Mouse (Mus musculus) embryonic facial prominence, embryonic 14.5 days (tissue): ENCODE measurements around the gene Mertk. TPM values are rescaled to one million over a fixed set of nuclear protein-coding genes. Genes with fewer than 3 reads are reported as not detected.

Experiments used
- ATAC-seq: fragments of 200-750 bp; cut with Nextera tagmentation; 2 replicates; pipeline ENCODE4 v1.8.0; 2017; ENCODE audit warnings: low read depth, moderate number of reproducible peaks, moderate TSS enrichment
- DNase-seq: peaks from one replicate; pipeline ENCODE4 v3.0.0-alpha.2; 2015; ENCODE audit warnings: low spot score
- H3K27ac ChIP-seq: fragments of 300-500 bp; sonication (generic); replicated peaks from 2 replicates; pipeline ENCODE4 v1.5.1; 2014; ENCODE audit warnings: low read depth, mild to moderate bottlenecking, low read length, moderate library complexity
- H3K27me3 ChIP-seq: fragments of 300-500 bp; sonication (generic); replicated peaks from 2 replicates; pipeline ENCODE4 v1.6.1; 2014; ENCODE audit warnings: low read length; ENCODE audit not compliant: control insufficient read depth, insufficient read depth
- H3K36me3 ChIP-seq: fragments of 300-500 bp; sonication (generic); 2 replicates; pipeline ENCODE4 v1.6.1; 2014; ENCODE audit warnings: low read length, mixed read lengths; ENCODE audit not compliant: control insufficient read depth, insufficient read depth
- H3K4me1 ChIP-seq: fragments of 300-500 bp; sonication (generic); 2 replicates; pipeline ENCODE4 v1.6.1; 2014; ENCODE audit warnings: antibody characterized with exemption, low read length; ENCODE audit not compliant: control insufficient read depth, insufficient read depth
- H3K4me2 ChIP-seq: fragments of 300-500 bp; sonication (generic); 2 replicates; pipeline ENCODE4 v1.6.1; 2014; ENCODE audit warnings: low read depth, mild to moderate bottlenecking, low read length, moderate library complexity, mixed read lengths
- H3K4me3 ChIP-seq: fragments of 300-500 bp; sonication (generic); 2 replicates; pipeline ENCODE4 v1.5.1; 2014; ENCODE audit warnings: low read depth, mild to moderate bottlenecking, low read length
- H3K9ac ChIP-seq: fragments of 300-500 bp; sonication (generic); 2 replicates; pipeline ENCODE4 v1.6.1; 2014; ENCODE audit warnings: low read depth, mild to moderate bottlenecking, low read length, moderate library complexity, mixed read lengths
- H3K9me3 ChIP-seq: fragments of 300-500 bp; sonication (generic); 2 replicates; pipeline ENCODE4 v1.6.1; 2016; ENCODE audit warnings: low read length; ENCODE audit not compliant: control insufficient read depth
- WGBS: fragments of 180-500 bp; shearing (Covaris S2); extraction: QIAGEN DNeasy Blood & Tissue Kit; methylation state at CpG from one replicate; pipeline ENCODE4 v1.1.7; 2014; 5-methylcytosine and 5-hydroxymethylcytosine counted together
- polyA plus RNA-seq: library from polyadenylated mRNA; unstranded; fragments of >200 nt; fragmentation: Nextera tagmentation; extraction: Ambion mirVana; gene quantifications from 2 replicates; pipeline ENCODE4 v1.2.1, GENCODE M21; 2014

The Mertk gene
- polyA plus RNA-seq, 1 experiment from 2014 or later = 9.6 TPM

- 92% methylated on average over 5 of the region's 5 CpGs for WGBS
Observed at GRCm38 (mm10) chr2:128823893-128824292, 125.1 kb downstream of the Mertk start.

GRCm38 (mm10) chr2:128827787-128828186, 129.0 kb downstream of the Mertk start:
- 100% methylated on average over 1 of the region's 1 CpGs for WGBS
- ATAC-seq = no peak
- no peak overlapping the region for H3K4me3 ChIP-seq
- peaks cover 57% of the 10 kb centered on the region for H3K36me3 ChIP-seq
- H3K9ac ChIP-seq = no peak overlapping the region
- no peaks in the 10 kb centered on the region for H3K27me3 ChIP-seq
- H3K4me2 ChIP-seq = no peak overlapping the region
- H3K9me3 ChIP-seq = no peaks in the 10 kb centered on the region
- no peaks in the 10 kb centered on the region for H3K4me1 ChIP-seq
- DNase-seq = no peak
- no peak overlapping the region for H3K27ac ChIP-seq

More at GRCm38 (mm10) chr2:128823893-128824292, 125.1 kb downstream of the Mertk start:
- no peak overlapping the region for H3K27ac ChIP-seq
- no peak overlapping the region for H3K4me3 ChIP-seq
- H3K36me3 ChIP-seq = peaks cover 30% of the 10 kb centered on the region
- no peak for ATAC-seq
- no peak overlapping the region for H3K4me2 ChIP-seq
- 0 out of 2 replicates have a peak, but pooled peaks cover 6% of the 10 kb centered on the region for H3K4me1 ChIP-seq
- H3K9me3 ChIP-seq = no peaks in the 10 kb centered on the region
- no peak for DNase-seq
- no peaks in the 10 kb centered on the region for H3K27me3 ChIP-seq
- no peak overlapping the region for H3K9ac ChIP-seq

GRCm38 (mm10) chr2:128832611-128833010, 133.9 kb downstream of the Mertk start:
- peaks cover 70% of the 10 kb centered on the region for H3K36me3 ChIP-seq
- H3K4me1 ChIP-seq = no peaks in the 10 kb centered on the region
- DNase-seq (no peak), ATAC-seq (no peak)
- H3K27ac ChIP-seq = no peak overlapping the region
- 80% methylated on average over 3 of the region's 3 CpGs for WGBS
- no peak overlapping the region for H3K4me3 ChIP-seq
- H3K27me3 ChIP-seq = no peaks in the 10 kb centered on the region
- H3K9me3 ChIP-seq = no peaks in the 10 kb centered on the region
- H3K9ac ChIP-seq = no peak overlapping the region
- no peak overlapping the region for H3K4me2 ChIP-seq

- Histone ChIP-seq H3K36me3 (peaks cover 70% of the 10 kb centered on the region), H3K27me3 (no peaks in the 10 kb centered on the region), H3K4me2 (no peak overlapping the region), H3K27ac (no peak overlapping the region), H3K4me3 (no peak overlapping the region), H3K9ac (no peak overlapping the region), H3K4me1 (no peaks in the 10 kb centered on the region), H3K9me3 (no peaks in the 10 kb centered on the region)
- no peak for DNase-seq
- no peak for ATAC-seq
- 92% methylated on average over 2 of the region's 2 CpGs for WGBS
Observed at GRCm38 (mm10) chr2:128833035-128833434, 134.3 kb downstream of the Mertk start.

- H3K4me3 ChIP-seq = no peak overlapping the region
- no peaks in the 10 kb centered on the region for H3K27me3 ChIP-seq
- peaks cover 73% of the 10 kb centered on the region for H3K36me3 ChIP-seq
- H3K27ac ChIP-seq = no peak overlapping the region
- no peaks in the 10 kb centered on the region for H3K4me1 ChIP-seq
- no peak overlapping the region for H3K9ac ChIP-seq
- DNase-seq (no peak), ATAC-seq (no peak)
- WGBS = 94% methylated on average over 2 of the region's 2 CpGs
- H3K9me3 ChIP-seq = no peaks in the 10 kb centered on the region
- no peak overlapping the region for H3K4me2 ChIP-seq
Observed at GRCm38 (mm10) chr2:128833435-128833834, 134.7 kb downstream of the Mertk start.

DNA sequence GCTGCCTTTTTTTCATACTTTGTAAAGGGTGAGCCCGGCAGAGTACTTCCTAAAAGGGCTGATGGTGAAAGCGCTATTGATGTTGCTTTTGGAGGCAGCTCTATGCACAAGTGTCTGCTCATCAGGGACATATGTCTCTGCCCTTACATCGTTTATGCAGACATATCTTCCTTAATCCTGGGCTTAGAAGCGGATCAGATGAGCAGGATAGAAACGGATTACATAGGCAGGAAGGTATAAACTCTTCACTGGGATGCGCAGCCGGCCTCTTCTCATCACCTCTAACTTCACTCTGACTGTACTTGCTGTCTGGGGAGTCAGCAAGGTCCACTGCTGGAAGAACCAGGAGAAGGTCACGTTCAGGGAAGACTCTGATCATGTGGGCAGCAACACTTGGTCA, 138.8 kb downstream of the Mertk start:
- no peaks in the 10 kb centered on the region for H3K4me1 ChIP-seq
- H3K4me3 ChIP-seq = no peak overlapping the region
- H3K27me3 ChIP-seq = no peaks in the 10 kb centered on the region
- 88% methylated on average over 8 of the region's 8 CpGs for WGBS
- H3K27ac ChIP-seq = no peak overlapping the region
- no peaks in the 10 kb centered on the region for H3K9me3 ChIP-seq
- no peak for DNase-seq
- no peak overlapping the region for H3K4me2 ChIP-seq
- H3K36me3 ChIP-seq = peaks cover 79% of the 10 kb centered on the region
- ATAC-seq = no peak
- H3K9ac ChIP-seq = no peak overlapping the region

DNA sequence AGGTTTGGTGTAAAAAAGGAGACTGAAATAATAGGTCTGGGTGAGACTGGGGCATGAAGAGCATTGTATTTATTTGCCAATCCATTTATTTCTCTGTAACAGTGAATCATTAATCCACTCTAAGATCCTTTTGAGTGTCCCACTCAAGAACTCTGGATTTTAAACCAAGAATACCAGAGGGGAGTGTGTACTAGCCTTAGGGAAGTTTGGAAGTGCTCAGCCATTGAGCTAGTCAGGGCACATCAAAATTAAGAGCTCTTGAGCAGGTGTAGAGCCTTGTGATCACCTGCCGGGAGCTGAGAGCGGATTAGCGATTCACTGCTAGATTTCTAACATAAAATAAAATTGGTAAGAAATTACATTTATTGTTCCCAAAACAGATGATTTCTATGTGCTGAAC, 139.9 kb downstream of the Mertk start:
- 92% methylated on average over 3 of the region's 3 CpGs for WGBS
- no peak overlapping the region for H3K27ac ChIP-seq
- no peak overlapping the region for H3K4me2 ChIP-seq
- no peaks in the 10 kb centered on the region for H3K27me3 ChIP-seq
- peaks cover 79% of the 10 kb centered on the region for H3K36me3 ChIP-seq
- no peak overlapping the region for H3K4me3 ChIP-seq
- H3K9me3 ChIP-seq = no peaks in the 10 kb centered on the region
- no peak overlapping the region for H3K9ac ChIP-seq
- no peak for DNase-seq
- ATAC-seq = no peak
- H3K4me1 ChIP-seq = no peaks in the 10 kb centered on the region

DNA sequence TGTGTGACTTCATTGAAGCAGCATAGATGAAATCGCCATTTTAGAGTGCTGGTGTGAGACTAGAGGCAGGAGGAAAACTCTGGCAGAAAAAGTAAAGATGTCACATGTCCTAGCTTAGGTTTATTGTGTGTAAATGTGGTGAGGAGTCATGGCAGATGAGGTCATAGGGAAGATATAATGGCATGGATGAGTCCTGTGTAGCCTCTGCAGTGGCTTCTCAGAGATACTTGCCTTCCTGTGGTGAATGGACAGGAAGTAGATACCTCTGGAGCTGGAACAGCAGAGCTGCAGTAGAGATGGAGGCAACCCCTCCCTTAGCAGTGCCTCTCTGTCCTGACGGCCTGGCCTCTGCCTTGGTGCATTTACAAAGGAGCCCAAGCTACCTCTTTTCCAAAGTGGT, 140.7 kb downstream of the Mertk start:
- whole genome bisulfite sequencing = 80% methylated on average over 2 of the region's 2 CpGs
- H3K4me1 ChIP-seq = no peaks in the 10 kb centered on the region
- H3K27ac ChIP-seq = no peak overlapping the region
- no peaks in the 10 kb centered on the region for H3K27me3 ChIP-seq
- ATAC-seq = no peak
- no peak overlapping the region for H3K9ac ChIP-seq
- no peak for DNase-seq
- no peak overlapping the region for H3K4me3 ChIP-seq
- no peaks in the 10 kb centered on the region for H3K9me3 ChIP-seq
- no peak overlapping the region for H3K4me2 ChIP-seq
- peaks cover 77% of the 10 kb centered on the region for H3K36me3 ChIP-seq

- H3K4me3 ChIP-seq = no peak overlapping the region
- no peak overlapping the region for H3K9ac ChIP-seq
- DNase-seq (no peak), ATAC-seq (no peak)
- H3K27ac ChIP-seq = no peak overlapping the region
- WGBS = 93% methylated on average over 8 of the region's 8 CpGs
- H3K27me3 ChIP-seq = no peaks in the 10 kb centered on the region
- H3K4me2 ChIP-seq = no peak overlapping the region
- no peaks in the 10 kb centered on the region for H3K4me1 ChIP-seq
- peaks cover 78% of the 10 kb centered on the region for H3K36me3 ChIP-seq
- no peaks in the 10 kb centered on the region for H3K9me3 ChIP-seq
Observed at GRCm38 (mm10) chr2:128842437-128842836, 143.7 kb downstream of the Mertk start.
